Mouse (Mus musculus) retina, adult 2 months (tissue): Measurements from ENCODE around the gene Cerk.
"Not testable (repeated sequence)": the region's sequence is repeated elsewhere in the genome, so short reads cannot be mapped to it uniquely, and the experiment has no call there.

Experiments
- DNase-seq: peaks from one replicate; pipeline ENCODE4 v3.0.0-alpha.2; 2012; ENCODE audit warnings: low read depth, low spot score

Gene Cerk

GRCm38 (mm10) chr15:86181941-86182439, 4.0 kb downstream of the Cerk start:
- no peak for DNase-seq

GRCm38 (mm10) chr15:86181321-86181720, 4.6 kb downstream of the Cerk start:
- DNase-seq: not testable (repeated sequence)

GRCm38 (mm10) chr15:86180427-86180826, 5.5 kb downstream of the Cerk start:
- no peak for DNase-seq

- no peak for DNase-seq
These were observed 7.3 kb downstream of the Cerk start for GRCm38 (mm10) chr15:86178594-86178993.

- not testable (repeated sequence) for DNase-seq
These were observed 8.2 kb downstream of the Cerk start for GRCm38 (mm10) chr15:86177703-86178251.

- no peak for DNase-seq
These were observed 8.9 kb downstream of the Cerk start for GRCm38 (mm10) chr15:86176771-86177702.

- no peak for DNase-seq
These were observed 9.8 kb downstream of the Cerk start for GRCm38 (mm10) chr15:86176166-86176565.

GRCm38 (mm10) chr15:86175253-86176050, 10.5 kb downstream of the Cerk start:
- no peak for DNase-seq

GRCm38 (mm10) chr15:86173136-86173985, 12.6 kb downstream of the Cerk start:
- DNase-seq: no peak

- no peak for DNase-seq
These were observed 13.4 kb downstream of the Cerk start for GRCm38 (mm10) chr15:86172526-86172925.

GRCm38 (mm10) chr15:86172124-86172523, 13.8 kb downstream of the Cerk start:
- no peak for DNase-seq

GRCm38 (mm10) chr15:86171316-86171715, 14.6 kb downstream of the Cerk start:
- DNase-seq: no peak

- no peak for DNase-seq
These were observed 16.2 kb downstream of the Cerk start for GRCm38 (mm10) chr15:86169817-86170110.

- no peak for DNase-seq
These were observed 16.8 kb downstream of the Cerk start for GRCm38 (mm10) chr15:86168941-86169816.

GRCm38 (mm10) chr15:86168505-86168867, 17.5 kb downstream of the Cerk start:
- no peak for DNase-seq

GRCm38 (mm10) chr15:86167787-86168504, 18.0 kb downstream of the Cerk start:
- no peak for DNase-seq

GRCm38 (mm10) chr15:86167032-86167655, 18.8 kb downstream of the Cerk start:
- DNase-seq: no peak

GRCm38 (mm10) chr15:86165811-86166590, 19.9 kb downstream of the Cerk start:
- no peak for DNase-seq
